Mouse (Mus musculus) CH12.LX (cell line): ENCODE measurements around the gene Klk1b3. TPM values are rescaled to one million over a fixed set of nuclear protein-coding genes. Genes with fewer than 3 reads are reported as not detected.
"Not testable (repeated sequence)": the region's sequence is repeated elsewhere in the genome, so short reads cannot be mapped to it uniquely, and the experiment has no call there.

Source experiments
- DNase-seq: peaks from one replicate; pipeline ENCODE4 v3.0.0-alpha.2; 2013; ENCODE audit errors: extremely low read depth
- H3K27ac ChIP-seq: 2 replicates; pipeline ENCODE4 v1.5.1; 2012; ENCODE audit warnings: low read depth, mild to moderate bottlenecking, control low read depth, moderate library complexity; ENCODE audit not compliant: insufficient read depth
- H3K27me3 ChIP-seq: replicated peaks from 2 replicates; pipeline ENCODE3; 2012; ENCODE audit warnings: inconsistent platforms
- H3K36me3 ChIP-seq, 2 experiments: replicated peaks in 1 of 2; 2 replicates each; pipeline versions ENCODE3 to v1.6.1; 2012; ENCODE audit warnings: inconsistent platforms in 1 of 2, low read length in 1 of 2, mild to moderate bottlenecking in 1 of 2, mixed read lengths in 1 of 2, moderate library complexity in 1 of 2; ENCODE audit not compliant: control insufficient read depth in 1 of 2, insufficient read depth in 1 of 2
- H3K4me1 ChIP-seq, 2 experiments: 2 replicates each; pipeline ENCODE4 v1.6.1; 2012; ENCODE audit warnings: inconsistent platforms in 1 of 2, moderate library complexity in 1 of 2; ENCODE audit not compliant: insufficient read depth in 2 of 2, control insufficient read depth in 1 of 2
- H3K4me2 ChIP-seq: 2 replicates; pipeline ENCODE4 v1.6.1; 2012; ENCODE audit warnings: low read depth, mild to moderate bottlenecking, control low read depth; ENCODE audit not compliant: poor library complexity, insufficient read depth, severe bottlenecking
- H3K4me3 ChIP-seq, 3 experiments: fragments of 150-350 bp in 1 of 3; sonication (generic) in 1 of 3; replicated peaks in 1 of 3; 2 replicates each; pipeline versions ENCODE3 to v1.5.1; 2011 to 2012; ENCODE audit warnings: low read depth in 2 of 3, low read length in 2 of 3, mild to moderate bottlenecking in 2 of 3, moderate library complexity in 2 of 3, control low read depth in 1 of 3, improper control_type of control experiment in 1 of 3, inconsistent platforms in 1 of 3, mixed read lengths in 1 of 3; ENCODE audit not compliant: poor library complexity in 1 of 3
- H3K79me2 ChIP-seq: replicated peaks from 2 replicates; pipeline ENCODE4 v1.6.1; 2012; ENCODE audit warnings: mild to moderate bottlenecking, moderate library complexity; ENCODE audit not compliant: control insufficient read depth, poor library complexity, insufficient read depth, severe bottlenecking; ENCODE audit errors: extremely low read depth
- H3K9ac ChIP-seq: 2 replicates; pipeline ENCODE4 v1.6.1; 2012; ENCODE audit warnings: low read depth, mild to moderate bottlenecking, control low read depth, moderate library complexity; ENCODE audit not compliant: insufficient read depth
- H3K9me3 ChIP-seq: replicated peaks from 2 replicates; pipeline ENCODE3; 2012; ENCODE audit warnings: low read length, inconsistent platforms, mixed read lengths
- BHLHE40 ChIP-seq: IDR thresholded peaks from 2 replicates; pipeline ENCODE4 v1.6.1; 2011; ENCODE audit warnings: mild to moderate bottlenecking, low read depth, low read length, improper control_type of control experiment
- CHD1 ChIP-seq: IDR thresholded peaks from 2 replicates; pipeline ENCODE4 v1.6.1; 2012; ENCODE audit warnings: low read depth, low read length, improper control_type of control experiment, inconsistent platforms
- CTCF ChIP-seq, 2 experiments: IDR thresholded peaks in 1 of 2; conservative IDR thresholded peaks in 1 of 2; 2 replicates each; pipeline ENCODE4 v1.5.1; 2011 to 2012; ENCODE audit warnings: low read depth in 2 of 2, low read length in 2 of 2, improper control_type of control experiment in 1 of 2, inconsistent platforms in 1 of 2, mild to moderate bottlenecking in 1 of 2, moderate library complexity in 1 of 2
- E2F4 ChIP-seq: IDR thresholded peaks from 2 replicates; pipeline ENCODE4 v1.6.1; 2011; ENCODE audit warnings: low read depth, low read length, improper control_type of control experiment; ENCODE audit not compliant: insufficient replicate concordance
- ELF1 ChIP-seq: IDR thresholded peaks from 2 replicates; pipeline ENCODE4 v1.6.1; 2014; ENCODE audit warnings: low read depth, mild to moderate bottlenecking, inconsistent platforms, low read length, improper control_type of control experiment
- ETS1 ChIP-seq: conservative IDR thresholded peaks from 2 replicates; pipeline ENCODE4 v1.6.1; 2012; ENCODE audit warnings: low read depth, mild to moderate bottlenecking, inconsistent platforms, low read length, improper control_type of control experiment, moderate library complexity
- HCFC1 ChIP-seq: IDR thresholded peaks from 2 replicates; pipeline ENCODE4 v1.6.1; 2012; ENCODE audit warnings: low read depth, mild to moderate bottlenecking, inconsistent platforms, low read length, improper control_type of control experiment
- MAX ChIP-seq: IDR thresholded peaks from 2 replicates; pipeline ENCODE4 v1.6.1; 2011; ENCODE audit warnings: low read length, improper control_type of control experiment
- MAZ ChIP-seq: IDR thresholded peaks from 2 replicates; pipeline ENCODE4 v1.6.1; 2012; ENCODE audit warnings: low read depth, mild to moderate bottlenecking, inconsistent platforms, low read length, improper control_type of control experiment, moderate library complexity
- MEF2A ChIP-seq: IDR thresholded peaks from 2 replicates; pipeline ENCODE4 v1.6.1; 2014; ENCODE audit warnings: low read depth, mild to moderate bottlenecking, inconsistent platforms, low read length, improper control_type of control experiment, borderline replicate concordance
- MXI1 ChIP-seq: IDR thresholded peaks from 2 replicates; pipeline ENCODE4 v1.6.1; 2011; ENCODE audit warnings: mild to moderate bottlenecking, low read depth, low read length, improper control_type of control experiment
- RAD21 ChIP-seq: IDR thresholded peaks from 2 replicates; pipeline ENCODE4 v1.6.1; 2011; ENCODE audit warnings: low read depth, mild to moderate bottlenecking, low read length, improper control_type of control experiment, moderate library complexity
- SMC3 ChIP-seq: IDR thresholded peaks from 2 replicates; pipeline ENCODE4 v1.6.1; 2011; ENCODE audit warnings: low read depth, low read length, improper control_type of control experiment
- TBP ChIP-seq: conservative IDR thresholded peaks from 2 replicates; pipeline ENCODE4 v1.6.1; 2011; ENCODE audit warnings: low read depth, low read length, improper control_type of control experiment
- UBTF ChIP-seq: IDR thresholded peaks from 2 replicates; pipeline ENCODE4 v1.6.1; 2012; ENCODE audit warnings: low read depth, mild to moderate bottlenecking, inconsistent platforms, low read length, improper control_type of control experiment, moderate library complexity
- USF1 ChIP-seq: IDR thresholded peaks from 2 replicates; pipeline ENCODE4 v1.6.1; 2014; ENCODE audit warnings: low read depth, mild to moderate bottlenecking, inconsistent platforms, low read length, improper control_type of control experiment
- ZC3H11A ChIP-seq: IDR thresholded peaks from 2 replicates; pipeline ENCODE4 v1.6.1; 2012; ENCODE audit warnings: low read depth, mild to moderate bottlenecking, inconsistent platforms, low read length, improper control_type of control experiment
- dilution Hi-C: fragments of 300-500 bp; cut with MboI; formaldehyde crosslinking; loops from 2 replicates; pipeline ENCODE4 v1.14.3; 2020; ENCODE audit warnings: low sequenced_read_pairs; ENCODE audit not compliant: extremely low pct_unique_long_range_greater_than_20kb, extremely low pct_ligation_motif_present
- in situ Hi-C: fragments of 300-500 bp; cut with MboI; formaldehyde crosslinking; loops from 3 replicates; pipeline ENCODE4 v1.14.3; 2019; ENCODE audit warnings: low sequenced_read_pairs, low pct_ligation_motif_present, low pct_unique_long_range_greater_than_20kb, mixed read lengths
- polyA plus RNA-seq: library from polyadenylated mRNA; unstranded; fragments of >175 nt; gene quantifications from 2 replicates; pipeline ENCODE4 v1.2.1, GENCODE M21; 2012; ENCODE audit warnings: low read depth; ENCODE audit not compliant: insufficient read length
- total RNA-seq, 2 experiments: library from RNA; depleted of rRNA; stranded (reverse); fragments of 300-350 nt in 1 of 2; fragments of >200 nt in 1 of 2; gene quantifications; 2 replicates each; pipeline ENCODE4 v1.2.3; 2012 to 2014

The Klk1b3 gene
- total and polyA plus RNA-seq, 3 experiments: not detected

GRCm38 (mm10) chr7:44222335-44222734 is 24.3 kb downstream of the Klk1b3 start:
- H3K9ac ChIP-seq, H3K79me2 ChIP-seq, H3K4me3 ChIP-seq, H3K4me2 ChIP-seq, dilution Hi-C loops, DNase-seq, H3K27ac ChIP-seq, H3K9me3 ChIP-seq, H3K36me3 ChIP-seq: not testable (repeated sequence)
- Histone ChIP-seq H3K27me3 (peaks cover 49% of the 10 kb centered on the region), H3K4me1 (peaks cover 0 to 22% of the 10 kb centered on the region in 2 experiments; a peak in 2 of 4 replicates)
- in situ Hi-C loops: loop anchor here (10.0 kb wide), 1 partner anchor 288 kb away; the partner anchor contains the start of gene Klk15

GRCm38 (mm10) chr7:44225076-44225475 is 27.1 kb downstream of the Klk1b3 start, which contains the start of gene Klk1:
Gene Klk1 (plus strand): TSS chr7:44225360.
- H3K9ac ChIP-seq: no peak within 1 kb of the TSS
- H3K4me3 ChIP-seq: no peak within 1 kb of the TSS
- no peak within 1 kb of the TSS for H3K27ac ChIP-seq
- DNase-seq: no peak
- TF ChIP-seq TBP (no peak), ELF1 (no peak), ZC3H11A (no peak), MAX (no peak), ETS1 (no peak), HCFC1 (no peak), CTCF (conservative IDR thresholded peaks at IDR 0.05 in 1 of 2, IDR thresholded peaks at IDR 0.05 in 1 of 2; ENCODE audit: low read depth in 2 of 2, low read length in 2 of 2) (no peak)
- no peak within 1 kb of the TSS for H3K4me2 ChIP-seq
- no peaks in the 10 kb centered on the region for H3K9me3 ChIP-seq
- in situ Hi-C loops (loop anchor here (10.0 kb wide), 1 partner anchor 290 kb away; the partner anchor contains the start of gene Klk15), dilution Hi-C loops (no loop called here)
- peaks cover 48% of the 10 kb centered on the region for H3K27me3 ChIP-seq
- no peaks in the 10 kb centered on the region for H3K79me2 ChIP-seq
- H3K4me1 ChIP-seq: peaks cover 0 to 22% of the 10 kb centered on the region in 2 experiments; a peak in 2 of 4 replicates
- H3K36me3 ChIP-seq: no peaks in the 10 kb centered on the region

GRCm38 (mm10) chr7:44235909-44236308 is 37.9 kb downstream of the Klk1b3 start, which contains the start of gene Gm36864:
Gene Gm36864 (plus strand): TSS chr7:44236177.
- in situ Hi-C loops: no loop called here
- no peak for TF ChIP-seq MAX
- TF ChIP-seq SMC3: no peak
- TF ChIP-seq CHD1: no peak
- TF ChIP-seq TBP: no peak
- TF ChIP-seq E2F4: no peak
- TF ChIP-seq ETS1: no peak
- TF ChIP-seq USF1: no peak
- no peak for TF ChIP-seq MXI1
- TF ChIP-seq RAD21: no peak
- TF ChIP-seq ELF1: no peak
- TF ChIP-seq MAZ: no peak
- TF ChIP-seq UBTF: no peak
- TF ChIP-seq BHLHE40: no peak
- TF ChIP-seq MEF2A: no peak
- TF ChIP-seq, all 38 proteins: peak for 0
- no peak for DNase-seq
- no peak within 1 kb of the TSS for H3K9ac ChIP-seq
- no peak within 1 kb of the TSS for H3K27ac ChIP-seq
- H3K4me1 ChIP-seq: 0 out of 4 replicates have a peak, but pooled peaks cover 0 to 2% of the 10 kb centered on the region in 2 experiments
- H3K4me2 ChIP-seq: no peak within 1 kb of the TSS
- H3K36me3 ChIP-seq: no peaks in the 10 kb centered on the region
- no peaks in the 10 kb centered on the region for H3K9me3 ChIP-seq
- no peaks in the 10 kb centered on the region for H3K79me2 ChIP-seq
- no peak within 1 kb of the TSS for H3K4me3 ChIP-seq
- dilution Hi-C loops: no loop called here
- peaks cover 16% of the 10 kb centered on the region for H3K27me3 ChIP-seq
